Mouse (Mus musculus) layer of hippocampus, adult 18-20 months (tissue): Measurements from ENCODE around the gene Tubb4b. TPM values are rescaled to one million over a fixed set of nuclear protein-coding genes. Genes with fewer than 3 reads are reported as not detected.

Experiments
- DNase-seq, 2 experiments: peaks; one replicate each; pipeline ENCODE4 v3.0.0; 2022; ENCODE audit warnings: low spot score in 2 of 2
- total RNA-seq, 2 experiments: library from RNA; stranded (reverse); gene quantifications; 2 replicates each; pipeline ENCODE4 v1.2.3; 2021

Tubb4b gene
- total RNA-seq, 2 experiments from 2014 or later, result 277 to 310 TPM

DNA sequence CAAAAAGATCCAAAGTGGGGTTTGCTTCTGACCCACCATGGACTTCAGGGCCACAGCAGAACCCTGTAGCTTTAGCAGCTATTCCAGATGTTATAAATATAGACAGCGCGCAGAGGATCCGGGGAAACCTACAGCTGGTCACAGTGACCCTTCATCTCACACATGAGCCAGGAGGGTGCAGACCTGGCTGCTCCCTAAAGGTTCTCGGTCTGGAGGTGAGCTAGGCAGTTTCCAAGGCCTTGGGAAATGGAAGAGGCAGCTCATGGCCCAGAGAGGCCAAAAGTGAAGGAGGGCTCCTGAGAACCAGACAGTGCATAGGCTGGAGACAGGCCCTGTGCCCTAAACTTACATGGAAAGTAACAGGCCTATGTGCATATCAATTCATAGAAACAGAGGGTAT lies 50.7 kb downstream of the Tubb4b start:
- DNase-seq, result no peak

DNA sequence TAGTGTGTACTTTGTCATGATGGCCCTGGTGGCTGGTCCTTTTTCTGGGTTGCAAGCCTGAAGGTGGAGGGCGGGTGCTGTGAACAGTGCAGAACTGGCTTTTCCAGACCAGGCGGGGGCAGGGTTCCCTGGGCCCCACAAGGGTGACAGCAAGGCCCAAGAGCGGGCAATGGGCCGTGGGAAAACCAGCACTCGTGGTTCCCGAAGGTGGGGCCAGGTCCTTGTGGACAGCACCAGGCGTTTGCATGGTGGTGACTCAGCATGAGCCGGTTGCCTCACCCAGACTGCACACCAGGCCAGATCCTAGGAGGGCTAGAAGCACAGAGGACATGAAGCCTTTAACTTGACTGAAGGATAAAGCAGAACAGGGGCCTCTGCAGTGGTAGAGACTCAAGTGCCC lies 51.9 kb downstream of the Tubb4b start:
- no peak for DNase-seq

Other genes with a start within 250 kb of the Tubb4b start
- gene Mrpl41, start 249.6 kb downstream of the Tubb4b start, total RNA-seq, result 10 to 100 TPM; 88.0 to 88.2 TPM
- gene Pnpla7, start 248.7 kb downstream of the Tubb4b start, total RNA-seq, result 10 to 100 TPM; 29.7 to 32.4 TPM
- gene Nsmf, start 170.3 kb downstream of the Tubb4b start, total RNA-seq, result 100 to 1,000 TPM; 950 to 953 TPM
- not detected for gene Entpd8, start 144.4 kb downstream of the Tubb4b start, total RNA-seq
- gene Noxa1, start 129.6 kb downstream of the Tubb4b start, total RNA-seq, result not detected
- 10 to 100 TPM; 19.5 to 21.0 TPM for gene Nrarp, start 43.9 kb downstream of the Tubb4b start, total RNA-seq
- 1 to 10 TPM; 1.9 to 2.3 TPM for gene Tor4a, start 27.8 kb downstream of the Tubb4b start, total RNA-seq
- 10 to 100 TPM; 56.7 to 60.0 TPM for gene Nelfb, start 13.2 kb downstream of the Tubb4b start, total RNA-seq
- gene Stpg3, start 10.1 kb downstream of the Tubb4b start, total RNA-seq, result under 1 TPM; 0.18 to 0.25 TPM
- under 1 TPM in 1 of 2 experiments, not detected in 1; 0.69 TPM for gene Fam166a, start 6.0 kb downstream of the Tubb4b start, total RNA-seq
- gene Slc34a3, start 9.7 kb upstream of the Tubb4b start, total RNA-seq, result not detected
- gene Rnf224, start 12.1 kb upstream of the Tubb4b start, total RNA-seq, result not detected
- gene Rnf208, start 17.6 kb upstream of the Tubb4b start, total RNA-seq, result 100 to 1,000 TPM; 237 to 250 TPM
- not detected for gene Cysrt1, start 17.8 kb upstream of the Tubb4b start, total RNA-seq
- 1 to 10 TPM; 3.8 to 3.9 TPM for gene AL732309.1, start 22.2 kb upstream of the Tubb4b start, total RNA-seq
- 10 to 100 TPM; 35.7 to 38.8 TPM for gene Tmem203, start 30.7 kb upstream of the Tubb4b start, total RNA-seq
- gene Tprn, start 37.9 kb upstream of the Tubb4b start, total RNA-seq, result 10 to 100 TPM; 21.2 to 23.1 TPM
- gene Ssna1, start 47.7 kb upstream of the Tubb4b start, total RNA-seq, result 10 to 100 TPM; 62.5 to 66.2 TPM
- gene Anapc2, start 47.8 kb upstream of the Tubb4b start, total RNA-seq, result 10 to 100 TPM; 79.8 to 84.4 TPM
- not detected for gene Tmem210, start 63.4 kb upstream of the Tubb4b start, total RNA-seq
- gene Lrrc26, start 65.2 kb upstream of the Tubb4b start, total RNA-seq, result not detected
- 100 to 1,000 TPM; 393 to 422 TPM for gene Grin1, start 94.5 kb upstream of the Tubb4b start, total RNA-seq
- gene Man1b1, start 107.6 kb upstream of the Tubb4b start, total RNA-seq, result 10 to 100 TPM; 59.6 to 62.4 TPM
- 10 to 100 TPM; 35.4 to 36.7 TPM for gene Dpp7, start 131.7 kb upstream of the Tubb4b start, total RNA-seq
- 10 to 100 TPM; 15.6 to 19.1 TPM for gene Uap1l1, start 141.0 kb upstream of the Tubb4b start, total RNA-seq
- 1 to 10 TPM; 3.2 to 4.1 TPM for gene Sapcd2, start 147.6 kb upstream of the Tubb4b start, total RNA-seq
- 10 to 100 TPM; 16.3 to 17.7 TPM for gene Entpd2, start 171.2 kb upstream of the Tubb4b start, total RNA-seq
- 100 to 1,000 TPM; 426 to 435 TPM for gene Npdc1, start 174.6 kb upstream of the Tubb4b start, total RNA-seq
- gene Fut7, start 198.6 kb upstream of the Tubb4b start, total RNA-seq, result under 1 TPM; 0.15 to 0.76 TPM
- gene Abca2, start 204.0 kb upstream of the Tubb4b start, total RNA-seq, result 100 to 1,000 TPM; 173 to 176 TPM
- gene Clic3, start 232.1 kb upstream of the Tubb4b start, total RNA-seq, result 1 to 10 TPM in 1 of 2 experiments, under 1 TPM in 1; 0.66 to 1.0 TPM
- 10 to 100 TPM; 56.7 to 61.3 TPM for gene Paxx, start 236.4 kb upstream of the Tubb4b start, total RNA-seq
- 100 to 1,000 TPM; 572 to 608 TPM for gene Ptgds, start 245.3 kb upstream of the Tubb4b start, total RNA-seq